ENCODE assay signal across 11 mouse cellular contexts in genomic region chr10:16440932-16441640, GRCm38 (mm10).
DNase-seq lines count a peak whose midpoint lies in the region; ATAC-seq and TF ChIP-seq lines count a peak whose summit lies in the region.
"Had no signal": no experiment of that assay in that cellular context is flagged by ENCODE, and none has a peak within 500 bp of the region (broad histone marks: within the 10 kb centered on the region; RNA-seq: fewer than 3 reads in every experiment).

No protein-coding gene starts in this region.

- no peaks in the 10 kb centered on the region for H3K27me3 ChIP-seq in heart, postnatal 0 days (ENCODE audit: control insufficient read depth, insufficient read depth, low read length)
- H3K27me3 ChIP-seq in hindbrain, postnatal 0 days (ENCODE audit: insufficient read depth, low read length), result no peaks in the 10 kb centered on the region
- H3K27me3 ChIP-seq: liver, embryonic 15.5 days had no signal

- peak overlapping the region; percentile 62 for H3K27ac ChIP-seq in heart, postnatal 0 days (ENCODE audit: low read depth)
- no peak overlapping the region for H3K27ac ChIP-seq in hindbrain, postnatal 0 days
- H3K27ac ChIP-seq: liver, embryonic 15.5 days had no signal

- no peak for TF ChIP-seq EP300 in heart, postnatal 0 days (IDR thresholded peaks at IDR 0.05; ENCODE audit: low read depth)

- H3K9me3 ChIP-seq in heart, postnatal 0 days (replicated peaks; ENCODE audit: control insufficient read depth, low read length), result no peaks in the 10 kb centered on the region
- H3K9me3 ChIP-seq in hindbrain, postnatal 0 days (ENCODE audit: low read length), result no peaks in the 10 kb centered on the region
- H3K9me3 ChIP-seq: liver, embryonic 15.5 days had no signal

- WGBS in heart, postnatal 0 days, result 15% methylated on average over 3 of the region's 3 CpGs
- WGBS in hindbrain, postnatal 0 days, result 23% methylated on average over 3 of the region's 3 CpGs

- H3K36me3 ChIP-seq in heart, postnatal 0 days (replicated peaks; ENCODE audit: control insufficient read depth, insufficient read depth, low read length), result no peaks in the 10 kb centered on the region
- no peaks in the 10 kb centered on the region for H3K36me3 ChIP-seq in hindbrain, postnatal 0 days (ENCODE audit: insufficient read depth, low read length)
- H3K36me3 ChIP-seq: liver, embryonic 15.5 days had no signal

- no peak overlapping the region for H3K9ac ChIP-seq in heart, postnatal 0 days (replicated peaks; ENCODE audit: low read depth, low read length)
- H3K9ac ChIP-seq in hindbrain, postnatal 0 days (replicated peaks; ENCODE audit: low read length), result no peak overlapping the region
- H3K9ac ChIP-seq: liver, embryonic 15.5 days had no signal

- intact Hi-C loops in left cerebral cortex, postnatal 36 days (cut with DNase I), result no loop called here

- H3K4me1 ChIP-seq in heart, postnatal 0 days (ENCODE audit: control insufficient read depth, insufficient read depth), result no peaks in the 10 kb centered on the region; the same call in 1 of the 2 replicates
- no peaks in the 10 kb centered on the region for H3K4me1 ChIP-seq in hindbrain, postnatal 0 days (ENCODE audit: insufficient read depth, low read length)
- H3K4me1 ChIP-seq: liver, embryonic 15.5 days had no signal

- TF ChIP-seq CTCF in heart, postnatal 0 days (IDR thresholded peaks at IDR 0.05; ENCODE audit: low read depth), result no peak
- no peak for TF ChIP-seq CTCF in hindbrain, postnatal 0 days (IDR thresholded peaks at IDR 0.05; ENCODE audit: low read depth)

- ATAC-seq in heart, postnatal 0 days (ENCODE audit: insufficient read depth, low read depth), result no peak
- no peak; the same call in 1 of the 2 replicates for ATAC-seq in hindbrain, postnatal 0 days

- no peak overlapping the region for H3K4me3 ChIP-seq in heart, postnatal 0 days (ENCODE audit: low read depth, low read length)
- no peak overlapping the region for H3K4me3 ChIP-seq in hindbrain, postnatal 0 days (ENCODE audit: low read length)
- H3K4me3 ChIP-seq: liver, embryonic 15.5 days had no signal

- DNase-seq in heart, postnatal 0 days (ENCODE audit: low spot score), result peak; percentile 41
- no peak for DNase-seq in heart, adult 8-10 months (ENCODE audit: low spot score)
- DNase-seq in NIH3T3 (ENCODE audit: low read depth), result peak; percentile 63
- peak; percentile 4 for DNase-seq in embryo, embryonic 9.5 days (ENCODE audit: extremely low spot score)
- DNase-seq in hindbrain, postnatal 0 days (ENCODE audit: low spot score), result peak; percentile 18
- no peak for DNase-seq in left cerebral cortex, postnatal 36 days (ENCODE audit: low spot score in 2 of 2)
- DNase-seq in T-cell, adult 2 months (ENCODE audit: low spot score), result no peak
- DNase-seq: gastrocnemius, postnatal 36 days; right cerebral cortex, postnatal 4 days; thymus, postnatal 36 days had no signal

- 0 out of 2 replicates have a peak overlapping the region, but pooled peaks have one; percentile 12 for H3K4me2 ChIP-seq in heart, postnatal 0 days (ENCODE audit: low read depth, low read length)
- no peak overlapping the region for H3K4me2 ChIP-seq in hindbrain, postnatal 0 days (ENCODE audit: low read depth, low read length)
- H3K4me2 ChIP-seq: liver, embryonic 15.5 days had no signal

Comparison
In these comparisons a context has a peak if more than half of its experiments do, and no peak if none do; other contexts are left out.
1. DNase-seq: peak in heart, postnatal 0 days (single experiment), NIH3T3 (single experiment), embryo, embryonic 9.5 days (single experiment) and hindbrain, postnatal 0 days (single experiment); none in heart, adult 8-10 months (single experiment), left cerebral cortex, postnatal 36 days (0 of 2) and T-cell, adult 2 months (single experiment).